Mouse (Mus musculus) limb, embryonic 14.5 days (tissue): ENCODE measurements at regions not wholly inside any gene's neighbourhood (a gene's known extent, or its start where the extent isn't known, plus 50 kb on each side); places are given as distances from the start of the nearest gene placed in this dataset.
A peak's percentile ranks its signal among the peaks of the same experiment; 100 is the strongest.

Experiments used
- ATAC-seq: fragments of 200-750 bp; cut with Nextera tagmentation; 2 replicates; pipeline ENCODE4 v1.8.0; 2017; ENCODE audit warnings: low read depth, moderate number of reproducible peaks, moderate TSS enrichment; ENCODE audit not compliant: low FRiP score
- DNase-seq: peaks from one replicate; pipeline ENCODE4 v3.0.0-alpha.2; 2015; ENCODE audit warnings: low spot score
- H3K27ac ChIP-seq: fragments of 300-500 bp; sonication (generic); replicated peaks from 2 replicates; pipeline ENCODE4 v1.5.1; 2014; ENCODE audit warnings: low read depth, mild to moderate bottlenecking, low read length, moderate library complexity, mixed read lengths
- H3K27me3 ChIP-seq: fragments of 300-500 bp; sonication (generic); 2 replicates; pipeline ENCODE4 v1.6.1; 2014; ENCODE audit warnings: low read length, mixed read lengths; ENCODE audit not compliant: control insufficient read depth, insufficient read depth
- H3K36me3 ChIP-seq: fragments of 300-500 bp; sonication (generic); 2 replicates; pipeline ENCODE4 v1.6.1; 2014; ENCODE audit warnings: mild to moderate bottlenecking, low read length, moderate library complexity, mixed read lengths; ENCODE audit not compliant: control insufficient read depth, insufficient read depth
- H3K4me1 ChIP-seq: fragments of 300-500 bp; sonication (generic); 2 replicates; pipeline ENCODE4 v1.6.1; 2014; ENCODE audit warnings: antibody characterized with exemption, low read length, mixed read lengths; ENCODE audit not compliant: control insufficient read depth, insufficient read depth
- H3K4me2 ChIP-seq: fragments of 300-500 bp; sonication (generic); replicated peaks from 2 replicates; pipeline ENCODE4 v1.6.1; 2014; ENCODE audit warnings: low read depth, mild to moderate bottlenecking, low read length, moderate library complexity; ENCODE audit not compliant: severe bottlenecking
- H3K4me3 ChIP-seq: fragments of 300-500 bp; sonication (generic); replicated peaks from 2 replicates; pipeline ENCODE4 v1.5.1; 2014; ENCODE audit warnings: low read length
- H3K9ac ChIP-seq: fragments of 300-500 bp; sonication (generic); 2 replicates; pipeline ENCODE4 v1.6.1; 2014; ENCODE audit warnings: mild to moderate bottlenecking, low read depth, low read length, moderate library complexity; ENCODE audit not compliant: severe bottlenecking
- H3K9me3 ChIP-seq: fragments of 300-500 bp; sonication (generic); 2 replicates; pipeline ENCODE4 v1.6.1; 2016; ENCODE audit warnings: low read length; ENCODE audit not compliant: control insufficient read depth
- POLR2A ChIP-seq: fragments of 200-500 bp; IDR thresholded peaks from 2 replicates; pipeline ENCODE4 v1.8.0; 2012; ENCODE audit warnings: inconsistent platforms, mild to moderate bottlenecking, moderate library complexity, borderline replicate concordance; ENCODE audit not compliant: insufficient read depth, insufficient read length; ENCODE audit errors: extremely low read depth
- WGBS: fragments of 180-500 bp; shearing (Covaris S2); extraction: QIAGEN DNeasy Blood & Tissue Kit; methylation state at CpG from one replicate; pipeline ENCODE4 v1.1.7; 2014; 5-methylcytosine and 5-hydroxymethylcytosine counted together

- TF ChIP-seq POLR2A, result no peak
- Histone ChIP-seq H3K36me3 (no peaks in the 10 kb centered on the region), H3K4me2 (no peak overlapping the region), H3K9ac (no peak overlapping the region), H3K4me3 (no peak overlapping the region), H3K9me3 (no peaks in the 10 kb centered on the region), H3K27me3 (no peaks in the 10 kb centered on the region), H3K27ac (no peak overlapping the region), H3K4me1 (no peaks in the 10 kb centered on the region)
- no peak for DNase-seq
- no peak for ATAC-seq
- WGBS, result 79% methylated on average over 9 of the region's 9 CpGs
Observed at GRCm38 (mm10) chr6:22423070-22423980, 67.3 kb upstream of the Fam3c start.

GRCm38 (mm10) chr6:22421551-22421950, 65.5 kb upstream of the Fam3c start:
- H3K27ac ChIP-seq, result no peak overlapping the region
- H3K36me3 ChIP-seq, result no peaks in the 10 kb centered on the region
- H3K4me1 ChIP-seq, result peaks cover 8% of the 10 kb centered on the region
- no peak overlapping the region for H3K4me2 ChIP-seq
- H3K9me3 ChIP-seq, result no peaks in the 10 kb centered on the region
- ATAC-seq, result no peak
- H3K4me3 ChIP-seq, result no peak overlapping the region
- H3K9ac ChIP-seq, result no peak overlapping the region
- WGBS, result 80% methylated on average over 2 of the region's 2 CpGs
- TF ChIP-seq POLR2A, result no peak
- no peak for DNase-seq
- H3K27me3 ChIP-seq, result no peaks in the 10 kb centered on the region

GRCm38 (mm10) chr6:22418279-22418678, 62.2 kb upstream of the Fam3c start:
- Histone ChIP-seq H3K9ac (no peak overlapping the region), H3K9me3 (no peaks in the 10 kb centered on the region), H3K27me3 (no peaks in the 10 kb centered on the region), H3K36me3 (no peaks in the 10 kb centered on the region), H3K4me2 (no peak overlapping the region), H3K4me3 (no peak overlapping the region), H3K27ac (no peak overlapping the region), H3K4me1 (peaks cover 8% of the 10 kb centered on the region)
- ATAC-seq, result no peak
- DNase-seq, result no peak
- WGBS, result 78% methylated on average over 4 of the region's 4 CpGs
- no peak for TF ChIP-seq POLR2A

DNA sequence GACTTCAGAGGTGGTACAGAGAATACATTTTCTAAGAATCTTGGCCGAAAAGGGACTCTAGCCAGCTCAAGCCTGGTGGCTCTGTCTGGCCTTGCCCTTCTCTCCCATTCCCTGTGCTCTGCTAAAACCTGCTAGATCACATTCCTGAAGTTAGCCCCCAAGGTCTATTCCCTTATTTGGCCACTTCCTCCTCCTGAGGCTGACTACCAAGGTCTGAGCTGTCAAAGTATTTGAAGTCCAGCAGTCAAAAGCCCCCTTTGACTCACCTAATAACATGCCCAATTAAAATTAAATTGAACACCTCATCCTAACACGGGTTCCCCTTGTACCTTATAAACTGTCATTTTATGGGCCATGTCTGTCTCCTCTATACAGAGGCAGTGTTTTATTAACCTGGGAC, 61.1 kb upstream of the Fam3c start:
- Histone ChIP-seq H3K4me3 (no peak overlapping the region), H3K9ac (no peak overlapping the region), H3K27ac (no peak overlapping the region), H3K4me2 (no peak overlapping the region), H3K27me3 (no peaks in the 10 kb centered on the region), H3K36me3 (no peaks in the 10 kb centered on the region), H3K9me3 (no peaks in the 10 kb centered on the region), H3K4me1 (peaks cover 18% of the 10 kb centered on the region)
- DNase-seq, result no peak
- TF ChIP-seq POLR2A, result no peak
- peak; percentile 32; the same call in 1 of the 2 replicates for ATAC-seq
- WGBS, result 23% methylated on average over 2 of the region's 2 CpGs

DNA sequence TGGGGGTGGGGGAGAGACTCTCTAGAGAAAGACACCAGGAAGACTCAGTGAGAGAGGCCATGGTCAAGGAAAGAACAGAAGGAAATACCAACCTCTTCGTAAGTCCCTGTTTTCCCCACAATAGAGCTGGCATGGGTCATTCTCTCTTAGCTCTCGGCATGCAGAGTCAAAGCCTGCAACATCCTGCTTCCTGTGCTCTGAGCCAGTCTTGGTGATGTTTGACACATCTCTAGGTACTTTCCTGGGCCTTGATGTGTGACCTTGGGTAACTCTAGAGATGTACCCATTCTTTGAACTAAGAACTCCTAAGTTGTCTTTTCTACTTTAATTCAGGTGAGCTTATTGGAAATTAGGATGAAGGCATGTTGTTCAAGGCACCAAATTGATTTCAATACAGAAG, 55.8 kb upstream of the Fam3c start:
- ATAC-seq, result no peak
- no peak for DNase-seq
- H3K9me3 ChIP-seq, result no peaks in the 10 kb centered on the region
- H3K27me3 ChIP-seq, result no peaks in the 10 kb centered on the region
- H3K36me3 ChIP-seq, result no peaks in the 10 kb centered on the region
- no peak overlapping the region for H3K4me2 ChIP-seq
- 88% methylated on average over 2 of the region's 2 CpGs for WGBS
- no peak overlapping the region for H3K9ac ChIP-seq
- H3K27ac ChIP-seq, result no peak overlapping the region
- no peak for TF ChIP-seq POLR2A
- H3K4me1 ChIP-seq, result peaks cover 11% of the 10 kb centered on the region
- no peak overlapping the region for H3K4me3 ChIP-seq
